Mouse (Mus musculus) adrenal gland (tissue): Measurements from ENCODE around the gene Krtap4-7.
"Not testable (repeated sequence)": the region's sequence is repeated elsewhere in the genome, so short reads cannot be mapped to it uniquely, and the experiment has no call there.

Source experiments
- intact Hi-C: fragments of 180-260 bp; cut with DNase I; formaldehyde crosslinking; loops from one replicate; pipeline ENCODE4 v1.15.1; 2025
- long read RNA-seq, 2 experiments: library from polyadenylated mRNA; unstranded; transcript quantifications; one replicate each; pipeline ENCODE4 v2.0.0; 2020; ENCODE audit warnings: borderline replicate concordance in 1 of 2; ENCODE audit not compliant: insufficient replicate concordance in 1 of 2

Krtap4-7 gene
- long read RNA-seq, experiment 1 = 0 reads
- long read RNA-seq, experiment 2 = 0 reads

- intact Hi-C loops = not testable (repeated sequence)
These were observed at the start of gene Krtap4-7 for GRCm38 (mm10) chr11:99643635-99644139. TSS of gene Krtap4-7 (minus strand) at chr11:99644089.

GRCm38 (mm10) chr11:99690463-99690862, 46.6 kb upstream of the Krtap4-7 start, which contains the start of gene Gm14190:
TSS of gene Gm14190 (minus strand) at chr11:99690740.
- intact Hi-C loops = no loop called here

DNA sequence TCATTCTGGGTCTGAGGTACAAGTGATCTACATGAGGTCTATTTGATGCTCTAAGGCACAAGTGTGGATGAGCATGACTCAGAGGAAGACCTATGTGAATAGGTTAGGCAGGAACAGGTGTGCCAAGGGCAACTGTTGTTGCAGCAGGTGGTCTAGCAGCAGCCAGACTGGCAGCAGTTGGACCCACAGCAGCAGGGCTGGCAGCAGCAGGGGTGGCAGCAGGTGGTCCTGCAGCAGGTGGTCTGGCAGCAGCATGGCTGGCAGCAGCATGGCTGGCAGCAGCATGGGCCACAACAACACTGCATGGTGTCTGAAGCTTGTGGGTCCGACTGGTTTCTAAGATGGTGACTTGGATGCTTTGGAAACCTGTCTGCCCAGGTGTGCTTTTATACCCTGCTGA, 41.3 kb upstream of the Krtap4-7 start:
- intact Hi-C loops = not testable (repeated sequence)

DNA sequence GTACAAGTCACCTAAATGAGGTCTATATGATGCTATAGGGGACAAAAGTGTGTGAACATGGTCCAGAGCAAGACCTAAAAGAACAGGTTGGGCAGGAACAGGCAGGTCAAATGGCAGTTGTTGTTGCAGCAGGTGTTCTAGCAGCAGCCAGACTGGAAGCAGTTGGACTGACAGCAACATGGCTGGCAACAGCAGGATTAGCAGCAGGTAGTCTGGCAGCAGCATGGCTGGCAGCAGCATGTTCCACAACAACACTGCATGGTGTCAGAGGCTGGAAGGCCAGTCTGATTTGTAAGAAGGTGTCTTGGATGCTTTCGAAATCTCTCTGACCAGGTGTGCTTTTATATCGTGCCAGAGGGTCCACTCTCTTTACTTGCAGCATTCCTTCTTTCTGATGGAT, 39.6 kb upstream of the Krtap4-7 start:
- intact Hi-C loops = no loop called here

- intact Hi-C loops = no loop called here
These were observed 22.0 kb upstream of the Krtap4-7 start, which contains the start of gene Krtap4-6 for GRCm38 (mm10) chr11:99665860-99666259. TSS of gene Krtap4-6 (minus strand) at chr11:99665960.

DNA sequence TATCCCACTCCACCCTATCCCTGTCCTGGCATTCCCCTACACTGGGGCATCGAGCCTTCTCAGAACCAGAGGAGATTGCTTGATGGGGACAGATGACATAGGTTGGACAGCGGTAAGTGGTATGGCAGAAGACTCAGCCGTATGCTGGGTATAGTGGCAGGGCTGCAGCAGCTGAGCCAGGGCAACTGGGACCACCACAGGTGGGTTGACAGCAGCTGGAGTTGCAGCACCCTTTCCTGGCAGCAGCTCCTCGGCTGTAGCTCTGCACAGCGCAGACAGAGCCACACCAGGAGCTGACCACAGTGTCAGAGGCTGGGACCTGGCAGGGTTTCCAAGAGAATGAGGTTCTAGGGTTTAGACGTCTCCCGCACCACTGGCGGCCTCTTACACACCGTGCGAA, 18.9 kb upstream of the Krtap4-7 start:
- intact Hi-C loops = no loop called here

DNA sequence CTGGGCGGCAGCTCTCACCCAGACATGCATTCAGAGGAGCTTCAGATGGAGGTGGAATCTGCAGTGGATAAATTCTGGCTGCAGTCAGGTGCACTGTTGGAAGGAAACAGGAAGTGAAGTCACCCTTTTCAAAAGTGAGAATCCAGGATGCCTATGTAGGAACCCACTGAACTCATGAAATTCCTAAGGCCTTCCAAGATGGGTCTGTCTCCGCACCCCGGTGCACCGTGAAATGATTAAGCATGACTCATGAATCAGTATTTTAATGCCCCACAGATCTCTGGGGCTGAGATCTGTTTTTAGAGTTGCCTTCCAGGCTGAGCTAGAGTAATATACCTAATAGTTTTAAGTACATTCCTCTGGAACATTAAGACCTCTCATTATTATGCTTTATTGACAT, 15.4 kb upstream of the Krtap4-7 start:
- intact Hi-C loops = no loop called here

DNA sequence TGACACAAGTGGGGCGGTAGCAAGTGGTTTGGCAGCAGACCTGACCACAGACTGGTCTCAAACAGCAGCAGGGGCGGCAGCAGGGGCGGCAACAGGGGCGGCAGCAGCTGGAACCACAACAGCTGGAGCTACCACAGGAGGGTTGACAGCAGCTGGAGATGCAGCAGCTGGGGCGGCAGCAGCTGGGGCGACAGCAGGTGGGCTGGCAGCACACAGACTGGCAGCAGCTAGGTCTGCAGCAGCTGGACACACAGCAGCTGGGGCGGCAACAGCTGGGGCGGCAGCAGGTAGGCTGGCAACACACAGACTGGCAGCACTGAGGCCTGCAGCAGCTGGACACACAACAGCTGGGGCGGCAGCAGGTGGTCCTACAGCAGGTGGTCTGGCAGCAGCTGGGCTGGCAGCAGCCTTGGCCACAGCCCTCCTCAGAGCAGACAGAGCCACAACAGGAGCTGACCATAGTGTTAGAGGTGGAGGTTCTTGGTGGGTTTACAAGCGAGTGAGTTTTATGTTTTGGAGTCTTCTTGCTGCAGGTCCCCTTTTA, 14.7 kb upstream of the Krtap4-7 start, which contains the start of gene Gm11563:
TSS of gene Gm11563 (minus strand) at position 494 of the 544 bp plus-strand sequence.
- intact Hi-C loops = not testable (repeated sequence)

DNA sequence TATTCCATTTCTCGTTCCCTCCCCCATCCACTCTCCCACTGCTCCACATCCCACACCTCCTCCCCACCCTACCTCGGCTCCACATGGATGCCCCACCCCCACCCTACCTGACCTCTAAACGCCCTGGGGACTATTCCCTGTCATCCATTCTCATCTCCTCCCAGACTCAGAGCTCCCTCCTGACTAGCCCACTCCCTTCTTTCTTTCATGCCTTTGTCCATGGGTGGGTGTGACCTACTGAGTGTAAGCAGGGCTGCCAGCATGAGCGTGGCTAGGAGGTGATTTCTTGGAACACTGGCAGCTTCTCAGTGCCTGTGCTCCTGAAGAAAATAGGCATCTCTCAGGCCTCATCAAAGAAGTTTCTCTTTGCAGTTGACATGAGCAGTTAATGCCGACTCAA, 13.2 kb upstream of the Krtap4-7 start:
- intact Hi-C loops = no loop called here

GRCm38 (mm10) chr11:99650136-99650535, 6.2 kb upstream of the Krtap4-7 start, which contains the start of gene Gm11555:
TSS of gene Gm11555 (minus strand) at chr11:99650236.
- intact Hi-C loops = no loop called here

- intact Hi-C loops = no loop called here
These were observed 2.6 kb upstream of the Krtap4-7 start for GRCm38 (mm10) chr11:99646444-99646843.

GRCm38 (mm10) chr11:99644351-99644750, 462 bp upstream of the Krtap4-7 start:
- intact Hi-C loops = no loop called here

GRCm38 (mm10) chr11:99640926-99641325, 3.0 kb downstream of the Krtap4-7 start:
- intact Hi-C loops = no loop called here

DNA sequence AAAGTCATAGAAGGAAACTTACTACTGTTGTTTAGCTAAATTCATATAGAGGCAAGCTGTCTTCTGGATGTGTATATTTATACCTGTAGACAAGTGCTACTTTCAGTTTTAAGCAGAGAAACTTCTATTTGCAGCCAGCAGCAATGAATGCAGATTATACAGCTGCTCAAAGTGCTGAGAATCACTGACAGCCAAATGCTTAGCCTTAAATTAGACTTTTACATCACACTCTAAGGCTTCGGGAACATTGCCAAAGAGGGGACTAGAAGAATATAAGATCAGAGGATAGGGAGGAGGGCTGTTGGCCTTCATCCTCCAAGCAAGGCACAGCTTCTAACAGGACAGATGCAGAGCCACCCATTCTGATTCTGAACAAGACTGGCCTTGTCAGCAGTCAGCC, 6.8 kb downstream of the Krtap4-7 start:
- intact Hi-C loops = no loop called here

- intact Hi-C loops = no loop called here
These were observed 9.2 kb downstream of the Krtap4-7 start, which contains the start of gene Krtap4-2 for GRCm38 (mm10) chr11:99634653-99635134. TSS of gene Krtap4-2 (minus strand) at chr11:99635084.

GRCm38 (mm10) chr11:99633293-99633692, 10.6 kb downstream of the Krtap4-7 start:
- intact Hi-C loops = no loop called here

DNA sequence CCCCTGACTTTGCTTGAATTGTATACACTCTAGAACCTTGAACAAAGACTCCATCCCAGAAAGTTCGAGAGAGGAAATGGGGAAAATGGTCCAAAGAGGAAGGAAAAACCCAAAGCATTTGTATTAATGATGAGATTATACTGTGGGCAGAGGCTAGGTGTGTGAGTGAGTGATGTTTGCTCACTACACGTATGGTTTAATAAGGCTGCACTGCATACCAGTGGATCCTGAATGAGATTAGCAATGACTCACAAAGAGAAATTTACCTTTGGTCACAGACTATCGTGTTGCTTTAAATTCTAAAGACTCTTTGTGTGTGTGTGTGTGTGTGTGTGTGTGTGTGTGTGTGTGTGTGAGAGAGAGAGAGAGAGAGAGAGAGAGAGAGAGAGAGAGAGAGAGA, 13.0 kb downstream of the Krtap4-7 start:
- intact Hi-C loops = no loop called here

DNA sequence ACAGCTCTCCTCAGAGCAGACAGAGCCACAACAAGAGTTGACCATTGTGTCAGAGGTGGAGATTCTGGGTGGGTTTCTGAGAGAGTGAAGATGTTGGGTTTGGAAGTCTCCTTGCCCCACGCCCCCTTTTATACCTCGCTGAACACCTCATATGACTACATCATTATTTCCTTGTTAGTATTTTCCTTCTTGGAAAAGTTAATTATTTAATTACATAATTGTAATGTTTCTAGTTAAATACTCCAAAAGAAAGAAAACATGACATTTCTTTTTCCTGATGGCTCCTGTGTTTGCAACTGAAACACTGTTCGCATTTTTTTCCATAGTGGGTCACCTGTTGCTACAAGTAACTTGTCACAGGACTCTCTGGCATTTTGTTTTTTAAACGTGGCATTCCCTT, 15.8 kb downstream of the Krtap4-7 start, which contains the start of gene Krtap4-1:
TSS of gene Krtap4-1 (minus strand) at position 101 of the 400 bp plus-strand sequence.
- intact Hi-C loops = no loop called here

GRCm38 (mm10) chr11:99620335-99620734, 23.6 kb downstream of the Krtap4-7 start, which contains the start of gene Gm11562:
TSS of gene Gm11562 (minus strand) at chr11:99620435.
- intact Hi-C loops = no loop called here

- intact Hi-C loops = no loop called here
These were observed 29.0 kb downstream of the Krtap4-7 start, which contains the start of gene Krtap2-4 for GRCm38 (mm10) chr11:99614796-99615363. TSS of gene Krtap2-4 (minus strand) at chr11:99614846.

DNA sequence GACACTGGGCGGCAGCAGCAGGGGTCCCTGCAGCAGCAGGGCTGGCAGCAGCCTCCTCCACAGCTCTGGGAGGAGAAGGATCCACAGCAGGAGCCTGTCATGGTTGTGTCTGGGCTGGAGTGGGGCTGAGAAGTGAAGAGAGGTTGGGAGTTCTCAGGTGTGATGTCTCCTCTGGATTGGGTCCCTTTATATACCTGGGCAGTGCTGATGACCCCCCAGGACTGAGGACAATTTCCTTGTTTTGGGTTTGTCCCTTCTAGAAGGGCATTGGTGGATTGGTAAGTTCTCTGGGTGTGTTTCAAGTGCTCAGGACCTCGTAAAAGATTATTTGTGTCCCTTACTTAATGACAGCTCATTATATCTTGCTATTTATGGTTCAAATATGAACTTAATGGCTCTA, 33.8 kb downstream of the Krtap4-7 start, which contains the start of gene Gm11937:
TSS of gene Gm11937 (minus strand) at position 101 of the 400 bp plus-strand sequence.
- intact Hi-C loops = not testable (repeated sequence)

DNA sequence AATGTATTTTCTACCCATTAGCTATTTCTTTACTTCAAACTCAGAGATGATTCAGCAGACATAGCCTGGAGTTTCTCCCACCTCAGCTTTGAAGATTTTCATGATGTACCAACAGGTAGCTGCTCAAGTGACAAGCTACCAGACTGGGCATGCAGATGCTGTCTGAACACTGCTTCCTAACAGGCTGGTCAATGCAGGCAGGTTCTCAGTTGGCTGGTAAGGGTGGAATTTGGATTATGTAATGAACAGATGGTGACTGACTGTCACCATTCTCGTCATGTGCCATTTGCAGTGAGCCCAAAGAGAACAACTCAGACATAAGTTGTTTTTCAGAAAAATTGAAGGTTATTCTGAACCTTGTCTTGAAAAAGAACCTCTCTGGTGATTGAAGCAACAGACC, 34.8 kb downstream of the Krtap4-7 start:
- intact Hi-C loops = no loop called here
